Mouse (Mus musculus) v-Abl transformed pro-B cells (cell line): ENCODE results near the gene Klhl12.
"Not testable (repeated sequence)": the region's sequence is repeated elsewhere in the genome, so short reads cannot be mapped to it uniquely, and the experiment has no call there.

Experiments used
- in situ Hi-C, 2 experiments: fragments of 400-800 bp; cut with MboI; formaldehyde crosslinking; loops; one replicate each; pipeline ENCODE4 v1.15.1; 2025; ENCODE audit not compliant: unreplicated experiment in 2 of 2

Klhl12 gene

DNA sequence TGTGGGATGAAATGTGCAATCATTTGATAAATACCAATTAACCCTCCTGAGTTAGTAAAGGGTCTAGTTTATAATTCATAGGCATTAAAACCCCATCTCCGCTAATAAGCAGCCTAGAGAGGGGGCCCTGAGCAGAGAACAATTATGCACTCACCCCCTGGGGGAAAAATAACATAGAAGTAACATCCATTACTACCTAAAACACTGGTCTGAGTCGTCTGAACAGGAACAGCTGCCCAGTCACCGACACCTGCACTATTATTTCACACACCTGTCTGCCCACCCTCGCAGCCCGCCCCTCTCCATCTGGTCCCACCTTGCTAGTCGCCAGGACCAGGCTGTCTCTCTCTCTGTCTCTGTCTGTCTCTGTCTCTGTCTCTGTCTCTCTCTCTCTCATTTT is 57.3 kb downstream of the Klhl12 start:
- in situ Hi-C loops, result loop anchor here in 1 of 2 experiments (25.0 kb wide), 1 partner anchor 325 kb away; no protein-coding TSS in a partner anchor

DNA sequence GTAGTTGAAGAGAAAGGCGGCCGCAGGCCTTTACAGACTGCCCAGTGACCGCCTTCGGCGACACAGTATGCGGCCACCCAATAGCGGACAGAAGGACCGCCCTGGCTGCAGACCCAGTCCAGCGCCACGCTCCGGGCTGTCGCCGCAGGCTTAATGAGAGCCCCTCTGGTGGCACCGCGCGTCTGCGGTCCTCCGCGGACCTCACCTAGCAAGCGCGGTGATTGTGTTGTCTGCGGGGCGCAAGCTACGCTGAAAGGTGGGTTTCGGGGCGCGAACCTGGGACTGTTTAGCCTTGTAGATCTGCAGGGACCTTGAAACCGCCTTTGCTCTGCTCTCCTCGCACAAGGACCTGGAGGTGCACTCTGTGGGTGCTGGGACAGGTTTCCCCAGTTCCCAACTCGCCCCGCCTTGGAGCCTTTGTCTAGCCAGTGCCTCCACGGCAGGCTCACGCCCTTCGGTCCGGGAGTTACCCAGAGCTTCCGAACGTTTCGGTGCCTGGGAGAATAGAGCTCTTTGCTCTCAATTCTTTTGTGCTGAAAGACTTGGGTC is 58.1 kb downstream of the Klhl12 start:
- in situ Hi-C loops, result loop anchor here in 1 of 2 experiments (25.0 kb wide), 1 partner anchor 324 kb away; no protein-coding TSS in a partner anchor

DNA sequence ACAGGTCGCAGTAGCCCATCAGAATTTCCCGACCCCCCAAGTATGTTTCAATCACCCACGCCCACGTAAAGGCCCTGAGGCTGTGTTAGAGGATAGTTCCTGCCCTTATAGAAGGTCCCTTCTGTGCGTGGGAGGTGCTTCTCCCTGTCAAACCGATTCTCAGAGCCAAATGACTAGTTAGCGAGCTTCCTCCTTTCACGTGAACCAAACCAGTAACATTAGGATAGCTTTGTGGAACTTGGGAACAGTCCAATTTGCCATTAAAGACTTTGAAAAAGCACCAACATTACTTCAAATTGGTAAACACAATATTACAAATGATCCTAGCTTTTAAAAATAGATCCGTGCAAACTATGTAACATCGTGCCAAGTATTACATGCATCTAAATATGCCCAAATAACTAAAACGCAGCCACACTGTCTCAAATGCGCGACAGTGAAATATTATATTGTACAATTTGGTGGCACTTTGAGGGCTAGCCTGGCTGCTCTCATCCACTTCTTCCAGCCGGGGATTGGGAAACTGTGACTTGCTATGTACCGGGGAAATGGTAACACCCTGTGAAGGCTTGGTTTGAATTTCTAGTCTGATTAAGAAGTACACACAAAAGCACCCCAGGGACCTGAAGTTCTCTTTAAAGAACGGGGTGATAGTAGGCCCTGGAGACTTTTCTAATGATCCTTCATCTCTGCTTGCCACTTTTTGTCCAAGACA is 58.7 kb downstream of the Klhl12 start:
- in situ Hi-C loops, result loop anchor here in 1 of 2 experiments (25.0 kb wide), 1 partner anchor 323 kb away; no protein-coding TSS in a partner anchor

DNA sequence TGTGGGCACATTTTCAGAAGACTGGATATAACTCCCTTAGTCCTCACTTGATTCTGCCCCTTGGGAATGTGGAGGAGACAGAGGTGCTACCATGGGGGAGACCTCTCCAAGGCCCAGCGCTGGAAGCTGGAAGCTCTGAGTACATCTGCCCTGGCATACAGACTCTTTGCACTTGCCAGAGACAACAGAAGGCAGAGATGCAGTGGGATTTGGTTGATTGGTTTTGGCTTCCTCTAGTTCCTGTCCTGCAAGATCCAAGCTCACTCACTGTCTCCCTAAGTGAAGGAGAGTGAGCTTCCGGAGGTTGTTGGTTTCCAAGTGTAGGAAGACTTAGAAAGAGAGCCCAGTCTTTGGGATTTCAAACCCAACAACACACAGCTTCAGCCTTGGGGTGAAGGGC is 60.6 kb downstream of the Klhl12 start:
- in situ Hi-C loops, result loop anchor here in 1 of 2 experiments (25.0 kb wide), 1 partner anchor 321 kb away; no protein-coding TSS in a partner anchor

DNA sequence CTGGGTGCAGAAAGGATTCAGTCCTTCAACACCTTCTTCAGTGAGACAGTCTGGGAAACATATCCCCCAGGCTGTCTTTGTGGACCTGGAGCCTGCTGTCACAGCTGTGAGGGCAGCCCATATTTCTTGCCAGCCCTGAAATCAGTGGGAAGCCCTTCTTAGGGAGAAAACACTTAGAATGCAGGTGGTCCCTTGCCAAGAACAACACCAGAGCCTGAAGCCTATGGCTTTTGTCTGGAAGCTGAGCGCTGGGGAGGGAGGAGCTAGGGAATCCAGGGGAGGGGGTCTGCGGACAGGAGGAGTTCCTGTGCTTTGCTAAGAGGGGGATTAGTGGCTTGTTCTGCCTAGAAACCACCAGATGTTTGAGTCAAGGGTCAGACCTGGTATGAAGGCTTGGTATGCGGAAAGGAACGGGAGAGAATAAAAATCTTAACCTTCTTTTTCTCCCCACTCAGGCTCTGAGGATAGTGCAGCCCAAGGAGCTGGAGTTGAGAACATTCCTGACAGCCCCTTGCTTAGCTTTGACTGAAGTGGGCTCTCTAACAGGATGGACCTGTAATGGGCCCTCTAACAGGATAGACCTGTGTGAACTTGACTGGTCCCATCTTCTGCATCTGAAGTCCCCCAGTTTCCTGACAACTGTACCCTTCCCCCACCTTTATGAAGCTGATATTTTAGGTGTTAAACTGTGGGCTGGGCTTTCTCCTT is 61.3 kb downstream of the Klhl12 start:
- in situ Hi-C loops, result loop anchor here in 1 of 2 experiments (25.0 kb wide), 1 partner anchor 321 kb away; no protein-coding TSS in a partner anchor

DNA sequence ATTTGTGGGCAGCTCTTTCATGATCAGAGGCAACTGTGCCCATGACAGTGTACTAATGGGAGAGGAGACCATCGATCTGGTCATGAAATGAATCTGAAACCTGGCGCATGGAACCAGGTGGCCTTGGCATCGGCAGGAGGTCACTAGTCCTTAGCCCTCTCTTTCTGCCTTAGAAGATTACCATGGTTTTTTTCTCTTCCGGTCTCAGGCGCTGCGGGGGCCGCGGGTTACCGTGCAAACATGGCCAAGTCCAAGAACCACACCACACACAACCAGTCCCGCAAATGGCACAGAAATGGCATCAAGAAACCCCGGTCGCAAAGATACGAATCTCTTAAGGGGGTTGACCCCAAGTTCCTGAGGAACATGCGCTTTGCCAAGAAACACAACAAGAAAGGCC is 62.5 kb downstream of the Klhl12 start:
- in situ Hi-C loops, result loop anchor here in 1 of 2 experiments (25.0 kb wide), 1 partner anchor 319 kb away; no protein-coding TSS in a partner anchor

DNA sequence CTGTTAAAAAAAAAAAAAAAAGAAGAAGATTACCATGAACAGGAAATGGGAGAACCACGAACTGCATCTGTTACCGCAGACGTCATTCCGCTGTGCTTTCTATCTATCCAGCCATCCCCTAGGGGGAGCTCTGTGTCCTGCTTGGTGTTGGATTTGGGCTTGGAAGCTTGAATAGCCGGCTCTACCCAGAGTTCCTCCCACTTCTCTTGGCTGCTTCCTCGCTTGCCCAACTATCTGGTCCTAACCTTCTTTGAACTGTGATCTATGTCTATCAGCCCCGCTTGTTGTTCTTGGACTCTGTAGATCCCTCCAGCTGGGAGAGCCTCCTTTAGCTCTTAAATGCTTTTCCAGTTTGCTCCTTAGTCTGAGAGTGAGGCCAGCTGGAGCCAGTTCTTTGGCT is 63.3 kb downstream of the Klhl12 start:
- in situ Hi-C loops, result loop anchor here in 1 of 2 experiments (25.0 kb wide), 1 partner anchor 319 kb away; no protein-coding TSS in a partner anchor

DNA sequence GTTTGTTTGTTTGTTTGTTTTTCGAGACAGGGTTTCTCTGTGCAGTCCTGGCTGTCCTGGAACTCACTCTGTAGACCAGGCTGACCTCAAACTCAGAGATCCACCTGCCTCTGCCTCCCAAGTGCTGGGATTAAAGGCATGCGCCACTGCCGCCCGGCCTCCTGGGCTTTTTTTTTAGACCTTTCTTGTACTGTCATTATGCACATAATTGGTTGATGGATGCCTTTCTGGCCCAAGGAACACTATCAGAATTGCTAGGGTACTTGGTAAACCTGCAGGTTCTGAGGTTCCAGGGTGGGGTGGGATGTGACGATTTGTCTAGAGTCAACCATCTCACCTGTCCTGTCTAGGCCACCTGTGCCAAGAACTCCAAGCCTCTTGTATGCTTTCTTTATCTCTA is 63.9 kb downstream of the Klhl12 start:
- in situ Hi-C loops, result loop anchor here in 1 of 2 experiments (25.0 kb wide), 1 partner anchor 318 kb away; no protein-coding TSS in a partner anchor

DNA sequence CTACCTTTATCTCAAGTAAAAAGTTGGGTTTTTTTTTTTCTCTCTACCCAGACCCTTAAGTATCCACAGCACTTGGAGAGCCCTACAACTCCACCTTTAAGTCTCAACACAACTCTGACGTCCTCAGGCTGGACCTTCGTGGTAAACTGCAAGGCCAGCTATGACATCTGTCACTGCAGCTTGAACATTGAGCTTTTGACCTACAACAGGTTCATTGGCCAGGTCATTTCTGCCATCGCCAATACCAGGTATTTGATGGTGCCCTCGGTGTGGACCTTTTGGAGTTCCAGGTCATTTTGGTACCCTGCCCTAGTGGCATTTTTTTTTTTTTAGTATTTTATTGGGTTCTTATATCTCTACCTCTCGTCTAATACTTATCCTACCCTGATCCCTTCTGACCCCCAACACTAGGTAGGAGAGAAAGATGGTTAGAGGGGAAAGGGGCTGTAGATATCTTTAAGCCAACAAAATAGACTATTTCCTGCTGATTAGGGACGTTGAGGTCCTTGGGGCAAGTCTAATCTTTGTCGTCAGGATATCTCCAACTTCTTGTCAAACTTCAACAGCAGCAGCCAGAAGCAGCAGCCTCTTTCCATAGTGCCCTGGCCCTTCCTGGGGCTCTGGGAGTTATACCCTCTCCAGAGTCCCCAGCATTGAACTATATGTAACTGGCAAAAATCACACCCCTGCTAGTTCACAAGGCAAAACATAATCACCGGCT is 64.8 kb downstream of the Klhl12 start:
- in situ Hi-C loops, result loop anchor here in 1 of 2 experiments (25.0 kb wide), 1 partner anchor 317 kb away; no protein-coding TSS in a partner anchor

DNA sequence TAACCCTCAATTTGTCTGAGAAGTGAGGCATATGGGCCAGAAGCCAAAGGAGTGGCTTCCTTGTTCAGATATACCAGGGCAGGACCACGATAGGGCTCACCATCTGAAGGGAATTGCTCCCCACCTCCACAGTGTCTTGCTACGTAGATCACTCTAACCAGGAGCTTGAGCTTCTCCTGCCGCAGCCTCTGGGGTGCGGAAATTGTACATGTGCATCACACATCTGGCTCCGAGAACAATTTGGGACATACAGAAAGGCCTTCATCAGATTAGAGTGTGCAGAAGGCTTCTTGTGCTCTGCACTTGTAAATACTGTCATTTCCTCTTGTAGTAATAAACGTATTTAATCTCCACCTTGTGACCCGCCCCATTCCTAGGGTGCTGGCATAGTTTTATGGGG is 65.8 kb downstream of the Klhl12 start:
- in situ Hi-C loops, result loop anchor here in 1 of 2 experiments (25.0 kb wide), 1 partner anchor 316 kb away; no protein-coding TSS in a partner anchor

DNA sequence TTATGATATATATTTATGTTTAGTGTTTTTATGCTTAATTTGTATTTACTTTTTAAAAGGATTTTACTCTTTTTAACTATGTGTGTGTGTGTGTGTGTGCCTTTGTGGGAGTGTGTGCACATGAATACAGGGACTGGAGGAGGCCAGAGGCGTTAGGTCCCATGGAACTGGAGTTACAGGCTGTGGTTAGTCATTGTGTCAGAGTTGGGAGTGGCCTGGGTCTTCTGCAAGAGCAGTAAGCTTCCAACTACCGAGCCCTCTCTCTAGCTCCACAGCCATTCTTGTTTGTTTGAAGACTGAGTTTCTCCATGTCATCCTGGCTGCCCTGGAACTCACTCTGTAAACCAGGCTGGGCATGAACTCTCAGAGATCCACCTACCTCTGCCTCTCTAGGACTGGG is 67.0 kb downstream of the Klhl12 start:
- in situ Hi-C loops, result loop anchor here in 1 of 2 experiments (25.0 kb wide), 1 partner anchor 315 kb away; no protein-coding TSS in a partner anchor

DNA sequence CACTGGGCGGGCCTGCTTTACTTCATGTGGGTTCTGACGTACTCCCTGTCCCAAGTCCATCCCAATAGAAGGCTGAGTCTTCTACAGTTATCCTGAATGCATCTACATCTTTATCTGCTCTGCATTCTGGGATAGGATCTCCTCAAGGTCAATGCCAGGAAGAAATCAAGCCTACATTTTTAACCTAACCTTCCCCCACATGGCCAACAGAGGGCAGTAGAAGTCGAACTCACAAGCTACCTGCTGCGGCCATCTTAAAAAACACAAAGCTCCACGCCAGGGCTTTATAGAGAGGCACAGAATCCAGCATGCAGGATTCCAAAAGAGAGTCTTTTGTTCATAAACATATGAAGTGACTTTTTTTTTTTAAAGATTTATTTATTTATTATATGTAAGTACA is 69.1 kb downstream of the Klhl12 start:
- in situ Hi-C loops, result loop anchor here in 1 of 2 experiments (25.0 kb wide), 1 partner anchor 313 kb away; no protein-coding TSS in a partner anchor

DNA sequence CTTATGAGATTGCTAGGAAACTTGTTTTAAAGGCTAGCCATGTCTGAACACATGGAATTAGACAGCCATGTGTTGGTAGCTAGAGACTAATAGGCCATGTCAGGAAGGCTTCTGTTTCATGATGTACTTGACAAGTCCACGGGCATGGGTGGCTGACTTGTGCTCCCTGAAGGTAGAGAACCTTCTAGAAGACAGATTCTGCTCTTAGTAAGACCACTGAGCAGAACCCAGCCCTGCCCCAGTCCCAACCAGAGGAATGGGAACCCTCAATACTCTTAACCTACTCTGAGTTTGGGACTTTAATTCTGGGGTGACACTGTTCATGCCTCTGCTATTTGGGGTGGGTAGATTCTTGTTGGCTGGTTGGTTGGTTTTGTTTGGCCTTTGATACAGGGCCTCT is 69.7 kb downstream of the Klhl12 start:
- in situ Hi-C loops, result no loop called here

DNA sequence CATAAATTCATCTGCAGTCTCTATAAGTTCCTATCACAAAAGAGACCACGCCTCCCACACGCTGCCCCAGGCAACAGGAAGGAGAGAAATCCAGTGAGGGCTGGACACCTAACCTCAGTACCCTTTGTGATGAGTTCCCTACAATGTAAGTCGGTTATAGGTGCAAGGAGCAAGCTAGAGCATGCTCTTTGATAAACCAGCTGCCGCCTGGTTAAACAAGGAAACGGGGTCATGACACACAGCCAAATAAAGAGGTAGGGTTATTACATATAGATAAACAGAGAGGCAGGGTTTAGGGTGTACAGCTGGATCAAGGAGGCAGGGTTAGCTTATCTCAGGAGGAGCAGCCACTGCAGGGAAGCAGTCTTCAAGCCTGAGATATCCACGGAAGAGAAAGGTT is 71.4 kb downstream of the Klhl12 start:
- in situ Hi-C loops, result no loop called here

DNA sequence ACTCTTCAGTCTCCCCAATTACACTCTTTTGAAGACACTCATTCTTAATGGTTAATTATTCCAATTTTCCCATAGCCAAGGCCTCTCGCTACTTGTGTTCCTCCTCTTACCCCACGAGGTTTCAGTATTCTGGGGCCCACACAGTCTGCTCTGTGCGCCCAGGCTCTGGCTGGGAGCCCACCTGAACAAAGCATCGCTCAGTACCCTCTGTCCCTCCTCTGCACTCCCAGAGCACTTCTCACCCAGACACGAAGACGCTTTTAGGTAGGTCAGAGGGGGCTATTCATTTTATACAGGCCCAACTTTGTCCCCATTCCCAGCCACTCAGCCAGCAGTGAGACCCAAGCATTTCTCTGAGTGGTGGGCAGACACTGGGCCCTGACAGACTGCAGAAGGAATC is 75.3 kb downstream of the Klhl12 start:
- in situ Hi-C loops, result no loop called here

DNA sequence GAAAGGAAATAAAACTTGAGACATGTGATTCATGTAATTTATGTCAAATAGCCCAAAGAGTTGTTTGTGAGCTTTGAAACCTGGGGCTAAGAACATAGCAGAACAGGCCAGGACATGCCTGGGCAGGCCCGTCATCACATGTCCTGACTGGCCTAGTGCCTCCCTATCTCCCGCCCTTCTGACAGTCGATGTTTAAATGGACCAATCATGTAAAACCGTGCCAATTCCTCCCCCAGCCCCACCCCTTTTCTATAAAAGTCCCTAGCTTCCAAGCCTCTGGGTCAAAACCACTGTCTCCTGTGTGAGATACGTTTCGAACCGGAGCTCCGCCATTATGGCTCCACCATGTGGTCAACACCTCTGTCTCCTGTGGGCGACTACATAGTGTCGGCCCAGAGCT is 78.4 kb downstream of the Klhl12 start:
- in situ Hi-C loops, result not testable (repeated sequence)

DNA sequence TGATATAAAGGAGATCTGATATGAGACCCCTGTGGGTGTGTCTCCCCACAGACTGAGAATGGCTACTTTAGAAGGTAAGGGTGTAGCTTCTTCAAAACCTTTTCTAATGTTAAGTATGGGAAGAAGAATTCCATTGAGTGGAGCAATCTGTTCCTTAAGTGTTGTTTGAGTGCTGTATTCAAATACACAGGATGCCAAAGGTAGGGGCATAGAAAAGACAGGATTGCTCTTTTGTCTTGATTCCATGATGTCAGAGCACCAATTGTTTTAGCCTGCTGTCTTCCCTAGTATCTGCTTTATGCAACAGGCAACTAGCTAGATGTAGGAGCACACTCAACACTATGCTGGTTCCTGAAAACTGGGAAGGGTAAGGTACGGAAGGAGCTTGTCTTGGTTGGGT is 79.7 kb downstream of the Klhl12 start:
- in situ Hi-C loops, result no loop called here

DNA sequence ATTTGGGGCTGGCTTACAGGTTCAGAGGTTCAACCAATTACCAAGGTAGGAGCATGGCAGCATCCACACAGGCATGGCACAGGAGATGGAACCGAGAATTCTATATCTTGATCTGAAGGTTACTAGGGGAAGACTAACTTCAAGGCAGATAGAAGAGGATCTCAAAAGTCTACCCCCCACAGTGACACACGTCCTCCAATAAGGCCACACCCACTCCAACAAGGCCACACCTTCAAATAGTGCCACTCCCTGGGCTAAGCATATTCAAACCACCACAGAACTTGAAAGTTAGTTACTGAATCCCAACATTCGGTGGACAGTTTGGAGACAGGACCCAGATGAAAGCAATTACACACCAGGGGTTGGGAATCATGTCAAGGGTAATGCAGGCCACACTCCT is 80.2 kb downstream of the Klhl12 start:
- in situ Hi-C loops, result no loop called here

DNA sequence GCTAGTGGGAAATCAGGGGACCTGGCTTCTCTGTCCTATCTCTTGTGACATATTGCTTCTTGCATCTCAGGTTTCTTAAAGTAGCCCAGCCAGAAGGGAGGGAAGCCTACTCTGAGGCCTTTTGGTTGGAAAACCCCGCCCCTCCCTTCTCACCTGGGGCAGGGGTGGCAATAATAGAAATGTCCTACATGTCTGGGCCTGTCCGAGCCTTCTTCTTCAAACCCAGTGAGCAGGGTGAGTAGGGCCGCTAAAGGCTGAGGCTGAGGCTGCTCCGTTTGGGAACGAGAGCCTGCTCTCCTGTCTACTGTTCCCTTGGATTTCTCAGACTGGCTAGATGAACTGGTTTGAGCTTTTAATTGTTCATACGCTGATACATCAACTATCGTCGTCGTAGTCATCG is 85.3 kb downstream of the Klhl12 start:
- in situ Hi-C loops, result no loop called here
